Mouse (Mus musculus) forebrain, embryonic 16.5 days (tissue): Measurements from ENCODE around the gene Myrf. TPM values are rescaled to one million over a fixed set of nuclear protein-coding genes. Genes with fewer than 3 reads are reported as not detected.

Source experiments
- ATAC-seq: fragments of 200-750 bp; cut with Nextera tagmentation; 2 replicates; pipeline ENCODE4 v1.8.0; 2017; ENCODE audit warnings: mild to moderate bottlenecking, moderate library complexity
- H3K27ac ChIP-seq: fragments of 300-500 bp; sonication (generic); 2 replicates; pipeline ENCODE4 v1.5.1; 2014; ENCODE audit warnings: low read length, control low read depth
- H3K27me3 ChIP-seq: fragments of 300-500 bp; sonication (generic); replicated peaks from 2 replicates; pipeline ENCODE4 v1.6.1; 2014; ENCODE audit warnings: low read length; ENCODE audit not compliant: control insufficient read depth, insufficient read depth
- H3K36me3 ChIP-seq: fragments of 300-500 bp; sonication (generic); 2 replicates; pipeline ENCODE4 v1.6.1; 2014; ENCODE audit not compliant: control insufficient read depth, insufficient read depth
- H3K4me1 ChIP-seq: fragments of 300-500 bp; sonication (generic); replicated peaks from 2 replicates; pipeline ENCODE4 v1.6.1; 2014; ENCODE audit warnings: low read length; ENCODE audit not compliant: control insufficient read depth, insufficient read depth
- H3K4me2 ChIP-seq: fragments of 300-500 bp; sonication (generic); 2 replicates; pipeline ENCODE4 v1.6.1; 2014; ENCODE audit warnings: mild to moderate bottlenecking, low read length, control low read depth
- H3K4me3 ChIP-seq: fragments of 300-500 bp; sonication (generic); replicated peaks from 2 replicates; pipeline ENCODE4 v1.5.1; 2014; ENCODE audit warnings: mild to moderate bottlenecking, low read length, control low read depth
- H3K9ac ChIP-seq: fragments of 300-500 bp; sonication (generic); replicated peaks from 2 replicates; pipeline ENCODE4 v1.6.1; 2014; ENCODE audit warnings: low read depth, low read length, control low read depth
- H3K9me3 ChIP-seq: fragments of 300-500 bp; sonication (generic); 2 replicates; pipeline ENCODE4 v1.6.1; 2016; ENCODE audit warnings: low read length; ENCODE audit not compliant: control insufficient read depth
- WGBS: fragments of 180-500 bp; shearing (Covaris S2); extraction: QIAGEN DNeasy Blood & Tissue Kit; methylation state at CpG from one replicate; pipeline ENCODE4 v1.1.7; 2014; 5-methylcytosine and 5-hydroxymethylcytosine counted together
- polyA plus RNA-seq: library from polyadenylated mRNA; unstranded; fragments of >200 nt; fragmentation: Nextera tagmentation; extraction: Ambion mirVana; gene quantifications from 2 replicates; pipeline ENCODE4 v1.2.1, GENCODE M21; 2015

Myrf gene
- polyA plus RNA-seq, 1 experiment from 2014 or later, result 0.30 TPM

GRCm38 (mm10) chr19:10266196-10266850, 25.8 kb upstream of the Myrf start:
- Histone ChIP-seq H3K4me3 (no peak overlapping the region), H3K9ac (no peak overlapping the region), H3K27ac (no peak overlapping the region), H3K27me3 (no peaks in the 10 kb centered on the region), H3K4me1 (no peaks in the 10 kb centered on the region), H3K4me2 (no peak overlapping the region), H3K9me3 (no peaks in the 10 kb centered on the region), H3K36me3 (no peaks in the 10 kb centered on the region)
- 20% methylated on average over 14 of the region's 14 CpGs for WGBS
- ATAC-seq, result peak; percentile 49; the same call in 1 of the 2 replicates

GRCm38 (mm10) chr19:10261369-10261768, 20.8 kb upstream of the Myrf start:
- Histone ChIP-seq H3K4me3 (no peak overlapping the region), H3K9me3 (no peaks in the 10 kb centered on the region), H3K27me3 (no peaks in the 10 kb centered on the region), H3K27ac (no peak overlapping the region), H3K4me1 (no peaks in the 10 kb centered on the region), H3K4me2 (no peak overlapping the region), H3K36me3 (peaks cover 3% of the 10 kb centered on the region; the same call in 1 of the 2 replicates), H3K9ac (no peak overlapping the region)
- WGBS, result 77% methylated on average over 7 of the region's 7 CpGs
- ATAC-seq, result no peak

- Histone ChIP-seq H3K4me2 (no peak overlapping the region), H3K36me3 (peaks cover 3% of the 10 kb centered on the region; the same call in 1 of the 2 replicates), H3K4me1 (no peaks in the 10 kb centered on the region), H3K9ac (no peak overlapping the region), H3K27me3 (no peaks in the 10 kb centered on the region), H3K27ac (no peak overlapping the region), H3K4me3 (no peak overlapping the region), H3K9me3 (no peaks in the 10 kb centered on the region)
- WGBS, result 23% methylated on average over 6 of the region's 6 CpGs
- ATAC-seq, result peak; percentile 79
Observed at GRCm38 (mm10) chr19:10258279-10259011, 17.9 kb upstream of the Myrf start.

- H3K4me2 ChIP-seq, result no peak overlapping the region
- no peaks in the 10 kb centered on the region for H3K27me3 ChIP-seq
- no peaks in the 10 kb centered on the region for H3K36me3 ChIP-seq
- H3K27ac ChIP-seq, result no peak overlapping the region
- H3K4me1 ChIP-seq, result no peaks in the 10 kb centered on the region
- no peak overlapping the region for H3K9ac ChIP-seq
- H3K4me3 ChIP-seq, result no peak overlapping the region
- no peak for ATAC-seq
- H3K9me3 ChIP-seq, result no peaks in the 10 kb centered on the region
- 68% methylated on average over 20 of the region's 20 CpGs for WGBS
Observed at GRCm38 (mm10) chr19:10248128-10248527, 7.6 kb upstream of the Myrf start.

- Histone ChIP-seq H3K4me3 (no peak overlapping the region), H3K4me2 (no peak overlapping the region), H3K9me3 (no peaks in the 10 kb centered on the region), H3K36me3 (no peaks in the 10 kb centered on the region), H3K4me1 (no peaks in the 10 kb centered on the region), H3K9ac (no peak overlapping the region), H3K27ac (no peak overlapping the region), H3K27me3 (no peaks in the 10 kb centered on the region)
- no peak for ATAC-seq
- WGBS, result 38% methylated on average over 6 of the region's 6 CpGs
Observed at GRCm38 (mm10) chr19:10247165-10247564, 6.6 kb upstream of the Myrf start.

- no peak overlapping the region for H3K27ac ChIP-seq
- WGBS, result 30% methylated on average over 3 of the region's 3 CpGs
Observed at GRCm38 (mm10) chr19:10244183-10244582, 3.6 kb upstream of the Myrf start.

GRCm38 (mm10) chr19:10242916-10243315, 2.4 kb upstream of the Myrf start:
- H3K27ac ChIP-seq, result no peak overlapping the region
- no peak overlapping the region for H3K4me3 ChIP-seq
- no peak overlapping the region for H3K4me2 ChIP-seq
- H3K36me3 ChIP-seq, result no peaks in the 10 kb centered on the region
- under 1% methylated on average over 8 of the region's 8 CpGs for WGBS
- H3K27me3 ChIP-seq, result peaks cover 6% of the 10 kb centered on the region
- ATAC-seq, result no peak
- H3K4me1 ChIP-seq, result peaks cover 5% of the 10 kb centered on the region
- no peaks in the 10 kb centered on the region for H3K9me3 ChIP-seq
- H3K9ac ChIP-seq, result no peak overlapping the region

More at GRCm38 (mm10) chr19:10244183-10244582, 3.6 kb upstream of the Myrf start:
- ATAC-seq, result no peak
- no peak overlapping the region for H3K9ac ChIP-seq
- H3K4me2 ChIP-seq, result no peak overlapping the region
- peaks cover 6% of the 10 kb centered on the region for H3K27me3 ChIP-seq
- no peak overlapping the region for H3K4me3 ChIP-seq
- H3K4me1 ChIP-seq, result peaks cover 5% of the 10 kb centered on the region
- H3K9me3 ChIP-seq, result no peaks in the 10 kb centered on the region
- no peaks in the 10 kb centered on the region for H3K36me3 ChIP-seq

GRCm38 (mm10) chr19:10239975-10240653, 434 bp downstream of the Myrf start:
- Histone ChIP-seq H3K4me1 (peaks cover 5% of the 10 kb centered on the region), H3K27me3 (peaks cover 6% of the 10 kb centered on the region), H3K9me3 (no peaks in the 10 kb centered on the region), H3K36me3 (no peaks in the 10 kb centered on the region), H3K4me2 (peak overlapping the region; percentile 70), H3K4me3 (peak overlapping the region; percentile 45), H3K9ac (peak overlapping the region; percentile 59), H3K27ac (no peak overlapping the region)
- ATAC-seq, result peak; percentile 21; the same call in 1 of the 2 replicates
- WGBS, result 2% methylated on average over 26 of the region's 26 CpGs

GRCm38 (mm10) chr19:10239419-10239818, 1.1 kb downstream of the Myrf start:
- Histone ChIP-seq H3K4me1 (peaks cover 5% of the 10 kb centered on the region), H3K4me2 (no peak overlapping the region), H3K27me3 (peaks cover 6% of the 10 kb centered on the region), H3K4me3 (no peak overlapping the region), H3K9me3 (no peaks in the 10 kb centered on the region), H3K9ac (no peak overlapping the region), H3K36me3 (no peaks in the 10 kb centered on the region), H3K27ac (no peak overlapping the region)
- no peak for ATAC-seq
- 50% methylated on average over 2 of the region's 2 CpGs for WGBS
